Mouse (Mus musculus) liver, postnatal 0 days (tissue): ENCODE measurements at regions not wholly inside any gene's neighbourhood (a gene's known extent, or its start where the extent isn't known, plus 50 kb on each side); places are given as distances from the start of the nearest gene placed in this dataset.

Source experiments
- ATAC-seq: fragments of 200-750 bp; cut with Nextera tagmentation; 2 replicates; pipeline ENCODE4 v1.8.0; 2017; ENCODE audit warnings: mild to moderate bottlenecking, moderate library complexity
- DNase-seq: peaks from one replicate; pipeline ENCODE4 v3.0.0-alpha.2; 2016
- H3K27ac ChIP-seq: fragments of 300-500 bp; sonication (generic); 2 replicates; pipeline ENCODE4 v1.5.1; 2014; ENCODE audit warnings: antibody characterized with exemption, moderate library complexity, mild to moderate bottlenecking, low read depth
- H3K27me3 ChIP-seq: fragments of 300-500 bp; sonication (generic); 2 replicates; pipeline ENCODE4 v1.6.1; 2014; ENCODE audit warnings: low read length, control low read depth, mixed read lengths; ENCODE audit not compliant: insufficient read depth
- H3K36me3 ChIP-seq: fragments of 300-500 bp; sonication (generic); replicated peaks from 2 replicates; pipeline ENCODE4 v1.6.1; 2014; ENCODE audit warnings: mild to moderate bottlenecking, control low read depth, low read length, moderate library complexity, mixed read lengths; ENCODE audit not compliant: insufficient read depth
- H3K4me1 ChIP-seq: fragments of 300-500 bp; sonication (generic); 2 replicates; pipeline ENCODE4 v1.6.1; 2014; ENCODE audit warnings: antibody characterized with exemption, mild to moderate bottlenecking, control low read depth; ENCODE audit not compliant: insufficient read depth
- H3K4me2 ChIP-seq: fragments of 300-500 bp; sonication (generic); 2 replicates; pipeline ENCODE4 v1.6.1; 2014; ENCODE audit warnings: low read depth, mild to moderate bottlenecking, low read length, moderate library complexity, mixed read lengths
- H3K4me3 ChIP-seq: fragments of 300-500 bp; sonication (generic); 2 replicates; pipeline ENCODE4 v1.5.1; 2014; ENCODE audit warnings: low read depth, low read length
- H3K9ac ChIP-seq: fragments of 300-500 bp; sonication (generic); replicated peaks from 2 replicates; pipeline ENCODE4 v1.6.1; 2014; ENCODE audit warnings: mild to moderate bottlenecking, moderate library complexity
- H3K9me3 ChIP-seq: fragments of 300-500 bp; sonication (generic); 2 replicates; pipeline ENCODE4 v1.6.1; 2016; ENCODE audit warnings: mild to moderate bottlenecking, control low read depth, low read length, mixed read lengths
- CTCF ChIP-seq: sonication (generic); IDR thresholded peaks from 2 replicates; pipeline ENCODE4 v1.5.1; 2016; ENCODE audit warnings: antibody characterized with exemption, low read depth
- EP300 ChIP-seq: IDR thresholded peaks from 2 replicates; pipeline ENCODE4 v1.6.1; 2016; ENCODE audit warnings: antibody characterized with exemption, low read depth, mild to moderate bottlenecking
- WGBS: fragments of 180-500 bp; shearing (Covaris S2); extraction: QIAGEN DNeasy Blood & Tissue Kit; methylation state at CpG from one replicate; pipeline ENCODE4 v1.1.7; 2014; ENCODE audit not compliant: insufficient replicate concordance; 5-methylcytosine and 5-hydroxymethylcytosine counted together

GRCm38 (mm10) chr12:9271484-9271883, 241.7 kb downstream of the Ttc32 start:
- Histone ChIP-seq H3K4me3 (no peak overlapping the region), H3K4me2 (no peak overlapping the region), H3K9me3 (no peaks in the 10 kb centered on the region), H3K27ac (no peak overlapping the region), H3K9ac (no peak overlapping the region), H3K27me3 (no peaks in the 10 kb centered on the region), H3K36me3 (no peaks in the 10 kb centered on the region), H3K4me1 (no peaks in the 10 kb centered on the region)
- no peak for ATAC-seq
- 79% methylated on average over 2 of the region's 2 CpGs for WGBS
- TF ChIP-seq EP300 = no peak
- no peak for TF ChIP-seq CTCF
- no peak for DNase-seq

GRCm38 (mm10) chr12:9274181-9274580, 244.4 kb downstream of the Ttc32 start:
- Histone ChIP-seq H3K36me3 (no peaks in the 10 kb centered on the region), H3K27ac (no peak overlapping the region), H3K4me1 (no peaks in the 10 kb centered on the region), H3K4me3 (no peak overlapping the region), H3K4me2 (no peak overlapping the region), H3K27me3 (no peaks in the 10 kb centered on the region), H3K9ac (no peak overlapping the region), H3K9me3 (no peaks in the 10 kb centered on the region)
- 40% methylated on average over 1 of the region's 1 CpGs for WGBS
- no peak for DNase-seq
- no peak for ATAC-seq
- TF ChIP-seq EP300 (no peak), CTCF (no peak)

GRCm38 (mm10) chr12:9275697-9276096, 245.9 kb downstream of the Ttc32 start:
- ATAC-seq (no peak), DNase-seq (no peak)
- Histone ChIP-seq H3K27ac (no peak overlapping the region), H3K4me2 (no peak overlapping the region), H3K9ac (no peak overlapping the region), H3K4me3 (no peak overlapping the region), H3K9me3 (no peaks in the 10 kb centered on the region), H3K27me3 (no peaks in the 10 kb centered on the region), H3K36me3 (no peaks in the 10 kb centered on the region), H3K4me1 (no peaks in the 10 kb centered on the region)
- 86% methylated on average over 7 of the region's 7 CpGs for WGBS
- TF ChIP-seq CTCF (no peak), EP300 (no peak)

- Histone ChIP-seq H3K9me3 (no peaks in the 10 kb centered on the region), H3K9ac (no peak overlapping the region), H3K27ac (no peak overlapping the region), H3K4me1 (no peaks in the 10 kb centered on the region), H3K27me3 (no peaks in the 10 kb centered on the region), H3K4me3 (no peak overlapping the region), H3K36me3 (no peaks in the 10 kb centered on the region), H3K4me2 (no peak overlapping the region)
- TF ChIP-seq CTCF (no peak), EP300 (no peak)
- DNase-seq (no peak), ATAC-seq (no peak)
- 37% methylated on average over 5 of the region's 5 CpGs for WGBS
These were observed 248.9 kb downstream of the Ttc32 start for GRCm38 (mm10) chr12:9278735-9279134.

GRCm38 (mm10) chr12:9279893-9280605, 250.3 kb downstream of the Ttc32 start:
- no peaks in the 10 kb centered on the region for H3K36me3 ChIP-seq
- no peaks in the 10 kb centered on the region for H3K9me3 ChIP-seq
- 43% methylated on average over 5 of the region's 5 CpGs for WGBS
- no peak for TF ChIP-seq EP300
- TF ChIP-seq CTCF = no peak
- no peaks in the 10 kb centered on the region for H3K27me3 ChIP-seq
- DNase-seq (no peak), ATAC-seq (no peak)
- H3K9ac ChIP-seq = no peak overlapping the region
- no peak overlapping the region for H3K27ac ChIP-seq
- no peaks in the 10 kb centered on the region for H3K4me1 ChIP-seq
- no peak overlapping the region for H3K4me2 ChIP-seq
- H3K4me3 ChIP-seq = no peak overlapping the region

GRCm38 (mm10) chr12:9287271-9287670, 257.5 kb downstream of the Ttc32 start:
- Histone ChIP-seq H3K4me1 (no peaks in the 10 kb centered on the region), H3K9me3 (no peaks in the 10 kb centered on the region), H3K9ac (no peak overlapping the region), H3K27ac (no peak overlapping the region), H3K4me3 (no peak overlapping the region), H3K4me2 (no peak overlapping the region), H3K36me3 (no peaks in the 10 kb centered on the region), H3K27me3 (no peaks in the 10 kb centered on the region)
- ATAC-seq (no peak), DNase-seq (no peak)
- TF ChIP-seq EP300 (no peak), CTCF (no peak)
- WGBS = 64% methylated on average over 2 of the region's 2 CpGs

- no peaks in the 10 kb centered on the region for H3K9me3 ChIP-seq
- no peaks in the 10 kb centered on the region for H3K4me1 ChIP-seq
- H3K4me3 ChIP-seq = no peak overlapping the region
- H3K27ac ChIP-seq = no peak overlapping the region
- H3K27me3 ChIP-seq = no peaks in the 10 kb centered on the region
- H3K36me3 ChIP-seq = no peaks in the 10 kb centered on the region
- TF ChIP-seq EP300 = no peak
- no peak for TF ChIP-seq CTCF
- ATAC-seq = no peak
- DNase-seq = no peak
- H3K4me2 ChIP-seq = no peak overlapping the region
- H3K9ac ChIP-seq = no peak overlapping the region
These were observed 262.9 kb downstream of the Ttc32 start for GRCm38 (mm10) chr12:9292656-9293055.
